In genomic region chr1:171840450-171841023, GRCm38 (mm10) we compare ENCODE assay signal across 10 mouse cellular contexts. TPM values are rescaled to one million over a fixed set of nuclear protein-coding genes. Genes with fewer than 3 reads are reported as not detected.
DNase-seq lines count a peak whose midpoint lies in the region; ATAC-seq and TF ChIP-seq lines count a peak whose summit lies in the region.
"Had no signal": no experiment of that assay in that cellular context is flagged by ENCODE, and none has a peak within 500 bp of the region (broad histone marks: within the 10 kb centered on the region; RNA-seq: fewer than 3 reads in every experiment).

No protein-coding gene starts in this region.

- peak; percentile 11; the same call in 1 of the 2 replicates for TF ChIP-seq POLR2A in spleen, adult 2 months (IDR thresholded peaks at IDR 0.05; ENCODE audit: low read depth, low read length)

- H3K9me3 ChIP-seq in liver, embryonic 12.5 days (replicated peaks): no peaks in the 10 kb centered on the region

- H3K27ac ChIP-seq in liver, embryonic 12.5 days: no peak overlapping the region
- H3K27ac ChIP-seq in spleen, adult 2 months (ENCODE audit: insufficient read depth, low read length): peak overlapping the region; percentile 76

- H3K9ac ChIP-seq in liver, embryonic 12.5 days: no peak overlapping the region

- peak in 1 of 2 experiments; percentile 62 for DNase-seq in spleen, adult 2 months (ENCODE audit: low read depth in 1 of 2, low spot score in 2 of 2)
- DNase-seq in adrenal gland, postnatal 25 days: no peak
- DNase-seq in neural tube, embryonic 10.5 days (ENCODE audit: extremely low spot score, low spot score): no peak
- no peak for DNase-seq in urinary bladder, adult 18-20 months (ENCODE audit: low spot score in 2 of 2)
- DNase-seq: gastrocnemius, postnatal 25 days; right cerebral cortex, postnatal 4 days had no signal

- ATAC-seq in CD4-positive, CD25-positive, alpha-beta regulatory T cell, adult 4 months: peak; percentile 75
- ATAC-seq in activated CD4-positive, CD25-positive, alpha-beta regulatory T cell, adult 4 months: peak; percentile 71
- no peak for ATAC-seq in liver, embryonic 12.5 days

- H3K4me1 ChIP-seq in liver, embryonic 12.5 days: peaks cover 5% of the 10 kb centered on the region; the same call in 1 of the 2 replicates
- peaks cover 17% of the 10 kb centered on the region for H3K4me1 ChIP-seq in spleen, adult 2 months (ENCODE audit: control insufficient read depth, insufficient read depth, insufficient read length)

- no peaks in the 10 kb centered on the region for H3K36me3 ChIP-seq in liver, embryonic 12.5 days
- no peaks in the 10 kb centered on the region; the same call in 1 of the 2 replicates for H3K36me3 ChIP-seq in spleen, adult 2 months (ENCODE audit: control insufficient read depth, insufficient read depth, low read length)

- H3K27me3 ChIP-seq in liver, embryonic 12.5 days (replicated peaks): no peaks in the 10 kb centered on the region
- H3K27me3 ChIP-seq in spleen, adult 2 months (ENCODE audit: control insufficient read depth, insufficient read depth, low read length): no peaks in the 10 kb centered on the region

- peak overlapping the region; percentile 20; the same call in 1 of the 2 replicates for H3K4me2 ChIP-seq in liver, embryonic 12.5 days

- no peak for TF ChIP-seq CTCF in spleen, adult 2 months (IDR thresholded peaks at IDR 0.05; ENCODE audit: extremely low read depth, insufficient read depth, insufficient read length, insufficient replicate concordance)

- WGBS in liver, embryonic 12.5 days (ENCODE audit: insufficient replicate concordance): 43% methylated on average over 4 of the region's 4 CpGs
- 5% methylated on average over 4 of the region's 4 CpGs for WGBS in spleen, adult 2 months

- peak overlapping the region; percentile 13; the same call in 1 of the 2 replicates for H3K4me3 ChIP-seq in liver, embryonic 12.5 days
- H3K4me3 ChIP-seq in spleen, adult 2 months (ENCODE audit: extremely low read depth, insufficient read depth, insufficient read length): peak overlapping the region; percentile 60

RNA-seq across cellular contexts. Expression of gene Cd84, which starts 1.0 kb away (rescaled TPM):
- 100 to 1,000 TPM; 206 to 219 TPM for polyA plus RNA-seq in CD4-positive, CD25-positive, alpha-beta regulatory T cell, adult 4 months (2017; shearing (Covaris generic))
- 100 to 1,000 TPM; 173 to 208 TPM for polyA plus RNA-seq in activated CD4-positive, CD25-positive, alpha-beta regulatory T cell, adult 4 months (2017; shearing (Covaris generic))
- polyA plus RNA-seq in liver, embryonic 12.5 days (2016; fragmentation: Nextera tagmentation; extraction: Ambion mirVana): 3.7 and 4.2 TPM in 2 replicates
- 8.4 and 10.9 TPM in 2 replicates for polyA plus RNA-seq in spleen, adult 2 months (2012; rRNA removed)
- 2.3 and 2.6 TPM in 2 replicates for total RNA-seq in adrenal gland, postnatal 25 days (2021)

RNA-seq across cellular contexts. Expression of gene Gm10521, which starts 54.9 kb away (rescaled TPM):
- 1 to 10 TPM; 1.6 to 2.5 TPM for polyA plus RNA-seq in CD4-positive, CD25-positive, alpha-beta regulatory T cell, adult 4 months (2017; shearing (Covaris generic))
- polyA plus RNA-seq in activated CD4-positive, CD25-positive, alpha-beta regulatory T cell, adult 4 months (2017; shearing (Covaris generic)): 1 to 10 TPM; 1.1 to 2.3 TPM
- polyA plus RNA-seq in liver, embryonic 12.5 days (2016; fragmentation: Nextera tagmentation; extraction: Ambion mirVana): not detected in 2 replicates
- polyA plus RNA-seq in spleen, adult 2 months (2012; rRNA removed): 2.1 and 3.7 TPM in 2 replicates
- 0.18 TPM in 1 of 2 replicates, not detected in the other for total RNA-seq in adrenal gland, postnatal 25 days (2021)
- total RNA-seq: gastrocnemius, postnatal 25 days had no signal
- polyA plus RNA-seq: embryonic facial prominence, embryonic 11.5 days had no signal

Comparison
In these comparisons a context has a peak if more than half of its experiments do, and no peak if none do; other contexts are left out.
1. RNA of gene Cd84, which starts 1.0 kb away (polyA plus RNA-seq): 206 to 219 TPM in CD4-positive, CD25-positive, alpha-beta regulatory T cell, adult 4 months and 173 to 208 TPM in activated CD4-positive, CD25-positive, alpha-beta regulatory T cell, adult 4 months; 8.4 to 10.9 TPM in spleen, adult 2 months and 3.7 to 4.2 TPM in liver, embryonic 12.5 days; every median in the first group is over 10 times any median in the second.